Mouse (Mus musculus) kidney, embryonic 14.5 days (tissue): ENCODE results near the gene Olfr1051. TPM values are rescaled to one million over a fixed set of nuclear protein-coding genes. Genes with fewer than 3 reads are reported as not detected.
"Not testable (repeated sequence)": the region's sequence is repeated elsewhere in the genome, so short reads cannot be mapped to it uniquely, and the experiment has no call there.

Experiments
- ATAC-seq: fragments of 200-750 bp; cut with Nextera tagmentation; 2 replicates; pipeline ENCODE4 v1.8.0; 2017; ENCODE audit warnings: moderate number of reproducible peaks, mild to moderate bottlenecking, moderate TSS enrichment, moderate library complexity; ENCODE audit not compliant: low FRiP score, low TSS enrichment
- H3K27ac ChIP-seq: fragments of 300-500 bp; sonication (generic); 2 replicates; pipeline ENCODE4 v1.5.1; 2014; ENCODE audit warnings: low read depth, mild to moderate bottlenecking, low read length, moderate library complexity, mixed read lengths
- H3K27me3 ChIP-seq: fragments of 300-500 bp; sonication (generic); 2 replicates; pipeline ENCODE4 v1.6.1; 2014; ENCODE audit warnings: mild to moderate bottlenecking, low read length; ENCODE audit not compliant: control insufficient read depth, insufficient read depth
- H3K36me3 ChIP-seq: fragments of 300-500 bp; sonication (generic); 2 replicates; pipeline ENCODE4 v1.6.1; 2014; ENCODE audit warnings: low read length, mixed read lengths; ENCODE audit not compliant: control insufficient read depth, insufficient read depth
- H3K4me1 ChIP-seq: fragments of 300-500 bp; sonication (generic); 2 replicates; pipeline ENCODE4 v1.6.1; 2014; ENCODE audit warnings: low read length, mixed read lengths; ENCODE audit not compliant: control insufficient read depth, insufficient read depth
- H3K4me2 ChIP-seq: fragments of 300-500 bp; sonication (generic); replicated peaks from 2 replicates; pipeline ENCODE4 v1.6.1; 2014; ENCODE audit warnings: low read depth, mild to moderate bottlenecking, low read length
- H3K4me3 ChIP-seq: fragments of 300-500 bp; sonication (generic); 2 replicates; pipeline ENCODE4 v1.5.1; 2014; ENCODE audit warnings: mild to moderate bottlenecking, low read length
- H3K9ac ChIP-seq: fragments of 300-500 bp; sonication (generic); 2 replicates; pipeline ENCODE4 v1.6.1; 2014; ENCODE audit warnings: low read depth, mild to moderate bottlenecking, low read length, moderate library complexity
- H3K9me3 ChIP-seq: fragments of 300-500 bp; sonication (generic); 2 replicates; pipeline ENCODE4 v1.6.1; 2016; ENCODE audit warnings: low read length; ENCODE audit not compliant: control insufficient read depth
- WGBS: fragments of 180-500 bp; shearing (Covaris S2); extraction: QIAGEN DNeasy Blood & Tissue Kit; methylation state at CpG from one replicate; pipeline ENCODE4 v1.1.7; 2014; 5-methylcytosine and 5-hydroxymethylcytosine counted together
- polyA plus RNA-seq: library from polyadenylated mRNA; unstranded; fragments of >200 nt; fragmentation: Nextera tagmentation; extraction: Ambion mirVana; gene quantifications from 2 replicates; pipeline ENCODE4 v1.2.1, GENCODE M21; 2014

The Olfr1051 gene
- polyA plus RNA-seq = not detected in 2 replicates

GRCm38 (mm10) chr2:86278988-86279387 lies at the start of gene Olfr1051:
Gene Olfr1051, minus strand, starts transcription at chr2:86279088.
- H3K9ac ChIP-seq, H3K9me3 ChIP-seq, ATAC-seq, H3K36me3 ChIP-seq, H3K4me1 ChIP-seq, H3K27me3 ChIP-seq, H3K4me2 ChIP-seq, H3K27ac ChIP-seq, H3K4me3 ChIP-seq: not testable (repeated sequence)

DNA sequence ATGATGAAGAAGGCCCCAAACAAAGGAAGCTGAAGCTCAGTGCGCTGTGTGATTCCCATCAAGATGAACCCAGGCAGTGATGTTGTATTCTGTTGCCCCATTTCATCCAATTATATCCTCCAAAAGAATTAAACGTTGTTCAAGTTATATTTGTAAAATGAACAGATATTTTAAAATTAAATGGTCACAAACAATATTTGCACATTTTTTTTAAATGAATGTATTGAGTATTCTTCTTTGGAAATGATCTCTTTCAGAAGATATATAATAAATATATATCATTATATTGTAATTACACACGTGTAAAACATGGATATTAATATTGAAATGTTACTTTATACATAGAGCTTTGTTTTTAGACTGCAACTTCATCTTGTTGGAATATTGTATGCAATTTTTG lies 36.3 kb upstream of the Olfr1051 start, which contains the start of gene Olfr1053:
Gene Olfr1053, minus strand, starts transcription at position 101 of the 400 bp plus-strand sequence.
- Histone ChIP-seq H3K9me3 (no peaks in the 10 kb centered on the region), H3K4me2 (no peak within 1 kb of the TSS), H3K9ac (no peak within 1 kb of the TSS), H3K36me3 (no peaks in the 10 kb centered on the region), H3K4me1 (no peaks in the 10 kb centered on the region), H3K4me3 (no peak within 1 kb of the TSS), H3K27ac (no peak within 1 kb of the TSS), H3K27me3 (no peaks in the 10 kb centered on the region)
- ATAC-seq = no peak
- 69% methylated on average over 3 of the region's 3 CpGs for WGBS

DNA sequence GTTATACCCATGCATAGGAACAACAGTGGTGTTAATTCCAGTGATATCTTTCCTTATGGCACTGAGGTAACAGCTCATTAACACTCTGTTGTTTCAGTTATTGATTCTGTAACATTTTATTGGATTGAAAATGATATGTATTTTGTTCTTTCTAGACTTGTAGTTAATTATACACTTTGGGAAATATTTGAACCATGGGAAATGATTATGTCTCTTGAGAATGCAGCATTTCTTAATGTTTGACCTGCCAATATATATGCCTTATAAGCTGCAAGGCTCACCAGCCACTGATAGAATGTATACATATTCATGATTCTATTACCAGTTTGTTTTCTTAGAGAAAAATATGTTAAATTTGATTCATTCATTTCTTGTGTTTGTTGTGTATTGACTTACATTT lies 13.3 kb upstream of the Olfr1051 start, which contains the start of gene Olfr1052:
Gene Olfr1052, plus strand, starts transcription at position 301 of the 400 bp plus-strand sequence.
- Histone ChIP-seq H3K27me3 (no peaks in the 10 kb centered on the region), H3K4me1 (no peaks in the 10 kb centered on the region), H3K27ac (no peak within 1 kb of the TSS), H3K4me2 (no peak within 1 kb of the TSS), H3K36me3 (no peaks in the 10 kb centered on the region), H3K9ac (no peak within 1 kb of the TSS), H3K4me3 (no peak within 1 kb of the TSS), H3K9me3 (no peaks in the 10 kb centered on the region)
- ATAC-seq = no peak

DNA sequence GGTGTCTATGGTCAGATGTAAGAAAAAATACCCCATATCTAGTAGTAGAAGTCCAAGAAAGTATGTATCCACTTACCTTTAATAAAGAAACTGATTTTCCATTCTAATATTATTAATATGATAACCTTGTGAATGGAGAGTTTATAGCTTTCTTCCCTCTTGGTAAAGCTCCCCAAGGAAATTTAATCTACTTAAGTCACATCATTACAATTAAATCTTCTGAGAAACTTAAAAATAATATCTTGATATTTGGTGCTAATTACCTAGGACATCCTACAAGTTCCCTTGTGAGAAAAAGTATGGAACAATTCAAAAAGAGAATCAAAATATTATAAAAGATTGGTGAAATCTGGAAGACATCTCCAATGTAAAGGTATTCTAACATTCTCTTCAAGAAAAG lies 20.7 kb downstream of the Olfr1051 start, which contains the start of gene Olfr1049:
Gene Olfr1049, minus strand, starts transcription at position 101 of the 400 bp plus-strand sequence.
- H3K36me3 ChIP-seq, H3K4me2 ChIP-seq, H3K9me3 ChIP-seq, H3K4me3 ChIP-seq, H3K4me1 ChIP-seq, H3K27ac ChIP-seq, H3K27me3 ChIP-seq, H3K9ac ChIP-seq, ATAC-seq: not testable (repeated sequence)

GRCm38 (mm10) chr2:86240189-86240588 lies 38.7 kb downstream of the Olfr1051 start, which contains the start of gene Olfr1048:
Gene Olfr1048, minus strand, starts transcription at chr2:86240289.
- no peak for ATAC-seq
- Histone ChIP-seq H3K4me2 (no peak within 1 kb of the TSS), H3K27me3 (no peaks in the 10 kb centered on the region), H3K9me3 (no peaks in the 10 kb centered on the region), H3K4me3 (no peak within 1 kb of the TSS), H3K4me1 (no peaks in the 10 kb centered on the region), H3K27ac (no peak within 1 kb of the TSS), H3K9ac (no peak within 1 kb of the TSS), H3K36me3 (no peaks in the 10 kb centered on the region)

DNA sequence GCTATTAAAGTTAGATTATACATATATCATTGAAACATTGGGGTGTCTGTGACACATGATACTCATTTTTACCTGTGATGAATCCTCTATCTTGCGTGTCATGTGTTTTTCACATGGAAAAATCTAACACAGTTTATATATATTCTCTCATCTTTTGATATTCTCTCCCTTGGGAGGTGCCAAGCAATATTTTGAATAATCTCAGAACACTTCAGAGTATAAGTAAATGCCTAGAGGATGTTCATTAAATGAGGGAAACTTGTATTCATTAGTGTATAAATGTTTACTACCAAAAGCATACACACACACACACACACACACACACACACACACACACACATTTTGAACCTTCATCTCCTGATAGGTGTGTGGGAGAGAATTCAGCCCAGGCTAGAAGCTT lies 47.6 kb downstream of the Olfr1051 start, which contains the start of gene Olfr1047:
Gene Olfr1047, minus strand, starts transcription at position 101 of the 400 bp plus-strand sequence.
- Histone ChIP-seq H3K9me3 (no peaks in the 10 kb centered on the region), H3K4me1 (no peaks in the 10 kb centered on the region), H3K27ac (no peak within 1 kb of the TSS), H3K27me3 (no peaks in the 10 kb centered on the region), H3K9ac (no peak within 1 kb of the TSS), H3K4me3 (no peak within 1 kb of the TSS), H3K4me2 (no peak within 1 kb of the TSS), H3K36me3 (no peaks in the 10 kb centered on the region)
- WGBS = 88% methylated on average over 1 of the region's 1 CpGs
- no peak for ATAC-seq

Other genes with a start within 250 kb of the Olfr1051 start
- gene Olfr1034, start 233.2 kb downstream of the Olfr1051 start, polyA plus RNA-seq = 0.17 TPM in 1 of 2 replicates, not detected in the other
- gene Olfr1036, start 205.1 kb downstream of the Olfr1051 start, polyA plus RNA-seq = not detected in 2 replicates
- not detected in 2 replicates for gene Olfr1037, start 191.7 kb downstream of the Olfr1051 start, polyA plus RNA-seq
- not detected in 2 replicates for gene Olfr1039, start 143.2 kb downstream of the Olfr1051 start, polyA plus RNA-seq
- not detected in 2 replicates for gene Olfr1040, start 132.4 kb downstream of the Olfr1051 start, polyA plus RNA-seq
- not detected in 2 replicates for gene Olfr1042, start 117.2 kb downstream of the Olfr1051 start, polyA plus RNA-seq
- gene Olfr1043, start 111.6 kb downstream of the Olfr1051 start, polyA plus RNA-seq = not detected in 2 replicates
- gene Olfr1044, start 101.3 kb downstream of the Olfr1051 start, polyA plus RNA-seq = not detected in 2 replicates
- gene Olfr52, start 93.4 kb downstream of the Olfr1051 start, polyA plus RNA-seq = not detected in 2 replicates
- not detected in 2 replicates for gene Olfr1045, start 76.1 kb downstream of the Olfr1051 start, polyA plus RNA-seq
- gene Olfr1046, start 59.8 kb downstream of the Olfr1051 start, polyA plus RNA-seq = not detected in 2 replicates
- not detected in 2 replicates for gene Olfr1047, start 47.7 kb downstream of the Olfr1051 start, polyA plus RNA-seq
- gene Olfr1048, start 38.8 kb downstream of the Olfr1051 start, polyA plus RNA-seq = not detected in 2 replicates
- not detected in 2 replicates for gene Olfr1049, start 20.8 kb downstream of the Olfr1051 start, polyA plus RNA-seq
- not detected in 2 replicates for gene Olfr1052, start 13.4 kb upstream of the Olfr1051 start, polyA plus RNA-seq
- not detected in 2 replicates for gene Olfr1053, start 36.2 kb upstream of the Olfr1051 start, polyA plus RNA-seq
- not detected in 2 replicates for gene Olfr1054, start 56.3 kb upstream of the Olfr1051 start, polyA plus RNA-seq
- gene Olfr1055, start 71.2 kb upstream of the Olfr1051 start, polyA plus RNA-seq = not detected in 2 replicates
- gene Olfr1056, start 83.4 kb upstream of the Olfr1051 start, polyA plus RNA-seq = not detected in 2 replicates
- gene Olfr1057, start 99.3 kb upstream of the Olfr1051 start, polyA plus RNA-seq = not detected in 2 replicates
- gene Olfr1058, start 109.5 kb upstream of the Olfr1051 start, polyA plus RNA-seq = not detected in 2 replicates
- gene Olfr1061, start 135.0 kb upstream of the Olfr1051 start, polyA plus RNA-seq = not detected in 2 replicates
- gene Olfr1062, start 147.7 kb upstream of the Olfr1051 start, polyA plus RNA-seq = not detected in 2 replicates
- not detected in 2 replicates for gene Olfr1065, start 171.5 kb upstream of the Olfr1051 start, polyA plus RNA-seq
- gene Olfr1066, start 177.2 kb upstream of the Olfr1051 start, polyA plus RNA-seq = not detected in 2 replicates
- gene Olfr228, start 208.3 kb upstream of the Olfr1051 start, polyA plus RNA-seq = not detected in 2 replicates
- not detected in 2 replicates for gene Olfr1076, start 229.4 kb upstream of the Olfr1051 start, polyA plus RNA-seq